Mouse (Mus musculus): ENCODE measurements around the gene Kcnk10. TPM values are rescaled to one million over a fixed set of nuclear protein-coding genes. Genes with fewer than 3 reads are reported as not detected.
"Not testable (repeated sequence)": the region's sequence is repeated elsewhere in the genome, so short reads cannot be mapped to it uniquely, and the experiment has no call there.

Gene Kcnk10
- polyA plus RNA-seq (2016; fragmentation: Nextera tagmentation; extraction: Ambion mirVana): 47.6 and 53.8 TPM in 2 replicates

DNA sequence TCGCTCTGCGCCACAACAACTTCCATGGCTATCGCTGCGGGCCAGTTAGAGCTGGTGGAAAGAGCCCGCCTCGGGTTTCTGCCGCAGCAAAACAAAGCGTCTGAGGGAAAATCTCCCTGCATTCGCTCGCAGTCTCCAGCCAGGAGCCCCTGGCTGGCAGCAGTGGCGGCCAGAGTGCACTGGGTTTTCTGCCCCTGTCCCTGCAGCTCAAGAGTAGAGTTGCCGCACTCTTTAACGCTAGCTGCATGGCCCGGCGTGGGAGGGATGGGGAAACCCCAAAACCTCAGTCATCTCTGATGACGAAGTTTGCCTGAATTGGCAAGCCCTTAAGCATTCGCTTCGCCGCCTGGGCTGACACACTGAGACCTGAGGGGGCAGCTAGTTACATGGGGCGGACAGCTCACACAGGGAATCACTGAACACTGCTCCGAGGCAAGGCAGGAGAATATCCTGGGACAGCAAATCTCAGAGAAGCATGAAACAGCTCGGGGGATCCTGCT lies at the start of gene Kcnk10:
Kcnk10 (minus strand) TSS at position 450 of the 500 bp plus-strand sequence.
- Histone ChIP-seq H3K4me2 (peak within 1 kb of the TSS; percentile 83), H3K9me3 (no peaks in the 10 kb centered on the region), H3K36me3 (replicated peaks) (no peaks in the 10 kb centered on the region), H3K27me3 (peaks cover 6% of the 10 kb centered on the region; the same call in 1 of the 2 replicates), H3K27ac (peak within 1 kb of the TSS; percentile 78), H3K9ac (peak within 1 kb of the TSS; percentile 72), H3K4me3 (replicated peaks) (peak within 1 kb of the TSS; percentile 47), H3K4me1 (peaks cover 41% of the 10 kb centered on the region)
- WGBS: under 1% methylated on average over 22 of the region's 22 CpGs
- ATAC-seq (ENCODE audit: low FRiP score): peak; percentile 12; the same call in 1 of the 2 replicates

GRCm38 (mm10) chr12:98627392-98628259 lies 49.5 kb upstream of the Kcnk10 start, which contains the start of gene Spata7:
TSS of gene Spata7 (plus strand) at chr12:98628157.
- peak within 1 kb of the TSS; percentile 39 for H3K27ac ChIP-seq

DNA sequence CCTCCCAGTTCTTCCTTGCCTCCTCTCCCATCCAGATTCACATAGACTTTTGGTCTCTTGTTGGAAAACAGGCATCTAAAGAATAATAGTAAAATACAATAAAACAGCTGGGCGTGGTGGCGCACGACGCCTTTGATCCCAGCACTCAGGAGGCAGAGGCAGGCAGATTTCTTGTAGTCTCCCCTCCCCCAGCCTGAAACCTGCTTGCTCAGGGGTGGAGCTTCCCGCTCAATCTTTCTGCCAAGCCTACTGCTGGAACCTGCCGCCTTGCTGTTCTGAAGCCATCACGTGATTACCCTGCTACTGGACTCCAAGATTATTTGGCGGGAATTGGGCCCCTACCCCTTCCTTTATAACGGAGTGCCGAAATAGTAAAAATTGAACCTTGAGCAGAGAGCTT lies 45.2 kb upstream of the Kcnk10 start:
- H3K27ac ChIP-seq; H3K4me1 ChIP-seq; H3K27me3 ChIP-seq; H3K36me3 ChIP-seq (replicated peaks); H3K9me3 ChIP-seq; H3K4me2 ChIP-seq; H3K9ac ChIP-seq; ATAC-seq (ENCODE audit: low FRiP score); H3K4me3 ChIP-seq (replicated peaks): not testable (repeated sequence)
- 91% methylated on average over 10 of the region's 10 CpGs for WGBS

More at GRCm38 (mm10) chr12:98627392-98628259, 49.5 kb upstream of the Kcnk10 start, which contains the start of gene Spata7:
- Histone ChIP-seq H3K9me3 (peaks cover 8% of the 10 kb centered on the region; the same call in 1 of the 2 replicates), H3K36me3 (replicated peaks) (peaks cover 4% of the 10 kb centered on the region; the same call in 1 of the 2 replicates), H3K9ac (peak within 1 kb of the TSS; percentile 65), H3K4me2 (peak within 1 kb of the TSS; percentile 69), H3K4me3 (replicated peaks) (peak within 1 kb of the TSS; percentile 68), H3K4me1 (peaks cover 13% of the 10 kb centered on the region), H3K27me3 (no peaks in the 10 kb centered on the region)
- ATAC-seq (ENCODE audit: low FRiP score): peak; percentile 95
- WGBS: 5% methylated on average over 32 of the region's 32 CpGs

GRCm38 (mm10) chr12:98620922-98621321 lies 42.8 kb upstream of the Kcnk10 start:
- H3K27ac ChIP-seq; H3K4me1 ChIP-seq; H3K4me3 ChIP-seq (replicated peaks); H3K27me3 ChIP-seq; H3K4me2 ChIP-seq; H3K9ac ChIP-seq; H3K9me3 ChIP-seq; H3K36me3 ChIP-seq (replicated peaks): not testable (repeated sequence)
- WGBS: 36% methylated on average over 6 of the region's 6 CpGs
- ATAC-seq (ENCODE audit: low FRiP score): peak; percentile 46; the same call in 1 of the 2 replicates

DNA sequence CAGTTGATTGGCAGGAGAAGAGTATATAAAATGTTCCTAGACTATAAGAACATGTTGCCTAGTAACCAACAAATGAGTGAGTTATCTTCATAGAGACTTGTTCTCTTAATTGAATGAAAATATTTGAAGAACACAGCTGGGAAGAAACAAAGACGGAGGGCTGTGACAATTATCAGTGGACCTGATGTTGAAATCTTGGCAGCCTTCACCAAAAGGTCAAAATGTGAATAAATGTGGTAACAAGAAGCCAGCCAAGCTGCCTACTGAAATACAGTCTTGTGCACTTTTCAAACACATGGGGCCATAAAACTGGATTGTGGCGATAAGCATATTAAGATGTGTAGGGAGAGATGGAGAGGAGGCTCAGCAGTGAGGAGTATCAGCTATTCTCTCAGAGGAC lies 41.4 kb upstream of the Kcnk10 start:
- H3K27ac ChIP-seq: no peak overlapping the region
- H3K27me3 ChIP-seq: no peaks in the 10 kb centered on the region
- no peak overlapping the region for H3K9ac ChIP-seq
- no peak overlapping the region for H3K4me3 ChIP-seq (replicated peaks)
- H3K9me3 ChIP-seq: no peaks in the 10 kb centered on the region
- H3K4me1 ChIP-seq: peaks cover 6% of the 10 kb centered on the region; the same call in 1 of the 2 replicates
- 60% methylated on average over 2 of the region's 2 CpGs for WGBS
- H3K4me2 ChIP-seq: no peak overlapping the region
- no peak for ATAC-seq (ENCODE audit: low FRiP score)
- H3K36me3 ChIP-seq (replicated peaks): no peaks in the 10 kb centered on the region

DNA sequence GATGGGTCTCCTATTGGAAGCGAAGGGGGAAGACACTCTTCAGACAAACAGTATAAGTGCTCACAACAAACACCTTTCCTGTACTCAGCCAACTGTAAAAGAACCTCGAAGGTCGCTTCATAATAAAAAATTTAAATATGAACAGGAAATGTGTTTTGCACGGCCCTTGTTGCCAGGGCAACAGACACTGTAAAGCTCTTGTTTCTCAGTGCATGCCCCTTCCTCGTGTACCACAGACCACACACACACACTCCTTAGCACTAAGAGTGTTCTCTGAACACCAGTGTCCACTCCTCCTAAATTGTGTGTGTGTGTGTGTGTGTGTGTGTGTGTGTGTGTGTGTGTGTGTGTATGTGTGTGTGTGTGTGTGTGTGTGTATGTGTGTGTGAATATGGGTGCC lies 37.6 kb upstream of the Kcnk10 start:
- Histone ChIP-seq H3K27ac (no peak overlapping the region), H3K4me1 (peaks cover 6% of the 10 kb centered on the region; the same call in 1 of the 2 replicates), H3K9ac (no peak overlapping the region), H3K4me3 (replicated peaks) (no peak overlapping the region), H3K27me3 (no peaks in the 10 kb centered on the region), H3K4me2 (no peak overlapping the region), H3K9me3 (no peaks in the 10 kb centered on the region), H3K36me3 (replicated peaks) (no peaks in the 10 kb centered on the region)
- 44% methylated on average over 5 of the region's 5 CpGs for WGBS
- no peak for ATAC-seq (ENCODE audit: low FRiP score)

- ATAC-seq (ENCODE audit: low FRiP score): no peak
- no peaks in the 10 kb centered on the region for H3K27me3 ChIP-seq
- no peaks in the 10 kb centered on the region for H3K36me3 ChIP-seq (replicated peaks)
- H3K9me3 ChIP-seq: no peaks in the 10 kb centered on the region
- no peak overlapping the region for H3K4me3 ChIP-seq (replicated peaks)
- no peak overlapping the region for H3K27ac ChIP-seq
- H3K4me1 ChIP-seq: peaks cover 6% of the 10 kb centered on the region; the same call in 1 of the 2 replicates
- H3K9ac ChIP-seq: no peak overlapping the region
- no peak overlapping the region for H3K4me2 ChIP-seq
- 88% methylated on average over 3 of the region's 3 CpGs for WGBS
Observed at GRCm38 (mm10) chr12:98614910-98615508, 36.9 kb upstream of the Kcnk10 start.

DNA sequence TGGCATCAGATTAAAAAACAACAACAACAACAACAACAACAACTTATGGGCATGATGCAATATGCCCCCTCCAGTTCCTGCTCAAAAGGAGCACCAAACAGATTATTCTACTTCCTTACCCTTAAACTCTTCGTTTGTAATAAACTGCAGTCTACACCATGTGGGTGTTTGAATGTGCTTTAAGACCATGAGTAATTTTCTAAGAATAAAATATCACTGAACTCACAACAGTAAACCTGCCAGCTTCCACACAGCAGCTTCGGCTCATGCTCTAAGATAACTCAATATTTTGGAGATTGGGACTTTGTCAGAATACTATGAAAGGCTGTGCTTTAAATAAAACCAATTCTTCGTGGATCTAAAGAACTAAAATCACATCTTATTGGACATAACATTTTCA lies 32.2 kb upstream of the Kcnk10 start:
- no peak overlapping the region for H3K4me3 ChIP-seq (replicated peaks)
- no peak for ATAC-seq (ENCODE audit: low FRiP score)
- H3K9ac ChIP-seq: no peak overlapping the region
- H3K4me1 ChIP-seq: 0 out of 2 replicates have a peak, but pooled peaks cover under 1% of the 10 kb centered on the region
- no peaks in the 10 kb centered on the region for H3K36me3 ChIP-seq (replicated peaks)
- H3K27ac ChIP-seq: no peak overlapping the region
- no peak overlapping the region for H3K4me2 ChIP-seq
- no peaks in the 10 kb centered on the region for H3K27me3 ChIP-seq
- H3K9me3 ChIP-seq: no peaks in the 10 kb centered on the region
- WGBS: 76% methylated on average over 3 of the region's 3 CpGs

GRCm38 (mm10) chr12:98606595-98607290 lies 28.6 kb upstream of the Kcnk10 start:
- no peak overlapping the region for H3K4me3 ChIP-seq (replicated peaks)
- 71% methylated on average over 5 of the region's 5 CpGs for WGBS
- no peak overlapping the region for H3K27ac ChIP-seq
- no peaks in the 10 kb centered on the region for H3K9me3 ChIP-seq
- no peak overlapping the region for H3K9ac ChIP-seq
- no peak for ATAC-seq (ENCODE audit: low FRiP score)
- H3K4me1 ChIP-seq: no peaks in the 10 kb centered on the region
- H3K4me2 ChIP-seq: no peak overlapping the region
- no peaks in the 10 kb centered on the region for H3K36me3 ChIP-seq (replicated peaks)
- H3K27me3 ChIP-seq: no peaks in the 10 kb centered on the region

GRCm38 (mm10) chr12:98605264-98605663 lies 27.2 kb upstream of the Kcnk10 start:
- H3K4me3 ChIP-seq (replicated peaks): no peak overlapping the region
- no peak for ATAC-seq (ENCODE audit: low FRiP score)
- H3K9ac ChIP-seq: no peak overlapping the region
- WGBS: 81% methylated on average over 1 of the region's 1 CpGs
- no peaks in the 10 kb centered on the region for H3K27me3 ChIP-seq
- no peak overlapping the region for H3K4me2 ChIP-seq
- no peaks in the 10 kb centered on the region for H3K36me3 ChIP-seq (replicated peaks)
- H3K27ac ChIP-seq: no peak overlapping the region
- no peaks in the 10 kb centered on the region for H3K9me3 ChIP-seq
- H3K4me1 ChIP-seq: no peaks in the 10 kb centered on the region

GRCm38 (mm10) chr12:98602114-98602513 lies 24.0 kb upstream of the Kcnk10 start:
- Histone ChIP-seq H3K27ac (no peak overlapping the region), H3K4me3 (replicated peaks) (no peak overlapping the region), H3K4me1 (no peaks in the 10 kb centered on the region), H3K36me3 (replicated peaks) (no peaks in the 10 kb centered on the region), H3K27me3 (no peaks in the 10 kb centered on the region), H3K9ac (no peak overlapping the region), H3K9me3 (peaks cover 10% of the 10 kb centered on the region; the same call in 1 of the 2 replicates), H3K4me2 (no peak overlapping the region)
- 62% methylated on average over 6 of the region's 6 CpGs for WGBS
- ATAC-seq (ENCODE audit: low FRiP score): no peak

- ATAC-seq (ENCODE audit: low FRiP score): no peak
- H3K4me3 ChIP-seq (replicated peaks): no peak overlapping the region
- H3K9ac ChIP-seq: no peak overlapping the region
- H3K9me3 ChIP-seq: peaks cover 10% of the 10 kb centered on the region; the same call in 1 of the 2 replicates
- no peaks in the 10 kb centered on the region for H3K27me3 ChIP-seq
- no peaks in the 10 kb centered on the region for H3K4me1 ChIP-seq
- H3K36me3 ChIP-seq (replicated peaks): no peaks in the 10 kb centered on the region
- 90% methylated on average over 5 of the region's 5 CpGs for WGBS
- H3K4me2 ChIP-seq: no peak overlapping the region
- H3K27ac ChIP-seq: no peak overlapping the region
Observed at GRCm38 (mm10) chr12:98600861-98601260, 22.8 kb upstream of the Kcnk10 start.
